Mouse (Mus musculus) kidney, adult 2 months (tissue): Measurements from ENCODE around the gene Yipf3. TPM values are rescaled to one million over a fixed set of nuclear protein-coding genes. Genes with fewer than 3 reads are reported as not detected.

Experiments used
- DNase-seq: peaks from one replicate; pipeline ENCODE4 v3.0.0; 2021
- H3K27ac ChIP-seq: fragments of 200-500 bp; 2 replicates; pipeline ENCODE4 v1.5.1; 2012; ENCODE audit warnings: low read depth, low read length, control low read depth, inconsistent platforms; ENCODE audit not compliant: insufficient read depth
- H3K27me3 ChIP-seq: fragments of 200-500 bp; replicated peaks from 2 replicates; pipeline ENCODE4 v1.6.1; 2012; ENCODE audit warnings: mild to moderate bottlenecking, moderate library complexity, low read length, inconsistent platforms; ENCODE audit not compliant: control insufficient read depth, insufficient read depth
- H3K36me3 ChIP-seq: fragments of 200-500 bp; 2 replicates; pipeline ENCODE4 v1.6.1; 2012; ENCODE audit warnings: mild to moderate bottlenecking, moderate library complexity, low read length, inconsistent platforms; ENCODE audit not compliant: control insufficient read depth, insufficient read depth
- H3K4me1 ChIP-seq: fragments of 200-500 bp; 2 replicates; pipeline ENCODE4 v1.6.1; 2011; ENCODE audit warnings: low read length; ENCODE audit not compliant: control insufficient read depth, insufficient read depth
- H3K4me3 ChIP-seq: fragments of 200-500 bp; 2 replicates; pipeline ENCODE4 v1.5.1; 2011; ENCODE audit warnings: mild to moderate bottlenecking, low read depth, low read length, control low read depth; ENCODE audit not compliant: insufficient read depth
- CTCF ChIP-seq: fragments of 200-500 bp; conservative IDR thresholded peaks from 2 replicates; pipeline ENCODE4 v1.5.1; 2011; ENCODE audit warnings: low read depth, mild to moderate bottlenecking, control low read depth, low read length, moderate library complexity, mixed read lengths; ENCODE audit not compliant: insufficient read depth, insufficient read length
- POLR2A ChIP-seq: fragments of 200-500 bp; IDR thresholded peaks from one replicate; pipeline ENCODE4 v1.6.1; 2011; ENCODE audit warnings: low read depth, low read length, control low read depth
- WGBS: fragments of 180-500 bp; shearing (Covaris S2); methylation state at CpG from one replicate; pipeline ENCODE4 v1.1.7; 2018; 5-methylcytosine and 5-hydroxymethylcytosine counted together
- polyA plus RNA-seq: library from polyadenylated mRNA; depleted of rRNA; stranded (reverse); fragments of >200 nt; gene quantifications from 2 replicates; pipeline ENCODE4 v1.2.3, GENCODE M21; 2012

The Yipf3 gene
- polyA plus RNA-seq, 1 experiment: 246 TPM

GRCm38 (mm10) chr17:46265918-46266618 lies 18.2 kb downstream of the Yipf3 start:
- 0 out of 2 replicates have a peak, but pooled peaks cover 6% of the 10 kb centered on the region for H3K4me1 ChIP-seq
- DNase-seq: peak; percentile 83
- no peaks in the 10 kb centered on the region; the same call in 1 of the 2 replicates for H3K36me3 ChIP-seq
- TF ChIP-seq POLR2A (no peak), CTCF (peak; percentile 86)
- H3K27ac ChIP-seq: no peak overlapping the region
- 20% methylated on average over 14 of the region's 14 CpGs for WGBS
- H3K27me3 ChIP-seq: no peaks in the 10 kb centered on the region
- no peak overlapping the region for H3K4me3 ChIP-seq

DNA sequence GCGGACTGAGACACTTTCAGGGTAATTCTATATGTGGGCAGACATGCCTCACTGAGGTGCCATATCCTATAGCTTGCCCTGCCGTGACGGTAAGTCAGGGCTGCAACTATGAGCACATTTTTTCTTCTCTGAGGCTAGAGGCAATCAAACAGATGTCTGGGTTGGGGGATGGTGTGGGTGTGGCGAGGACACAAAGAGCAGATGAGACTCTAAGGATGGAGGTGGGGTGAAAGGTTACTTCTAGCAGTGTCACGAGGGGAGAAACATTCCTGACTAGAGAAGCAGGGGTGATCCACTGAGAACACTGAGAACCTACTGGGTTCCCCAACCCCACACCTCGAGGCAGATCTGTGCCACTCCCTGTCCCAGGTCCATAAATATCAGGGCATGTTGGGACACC lies 19.1 kb downstream of the Yipf3 start:
- Histone ChIP-seq H3K4me3 (no peak overlapping the region), H3K36me3 (no peaks in the 10 kb centered on the region; the same call in 1 of the 2 replicates), H3K27me3 (no peaks in the 10 kb centered on the region), H3K27ac (no peak overlapping the region), H3K4me1 (0 out of 2 replicates have a peak, but pooled peaks cover 6% of the 10 kb centered on the region)
- 66% methylated on average over 6 of the region's 6 CpGs for WGBS
- DNase-seq: no peak
- TF ChIP-seq POLR2A (no peak), CTCF (no peak)

DNA sequence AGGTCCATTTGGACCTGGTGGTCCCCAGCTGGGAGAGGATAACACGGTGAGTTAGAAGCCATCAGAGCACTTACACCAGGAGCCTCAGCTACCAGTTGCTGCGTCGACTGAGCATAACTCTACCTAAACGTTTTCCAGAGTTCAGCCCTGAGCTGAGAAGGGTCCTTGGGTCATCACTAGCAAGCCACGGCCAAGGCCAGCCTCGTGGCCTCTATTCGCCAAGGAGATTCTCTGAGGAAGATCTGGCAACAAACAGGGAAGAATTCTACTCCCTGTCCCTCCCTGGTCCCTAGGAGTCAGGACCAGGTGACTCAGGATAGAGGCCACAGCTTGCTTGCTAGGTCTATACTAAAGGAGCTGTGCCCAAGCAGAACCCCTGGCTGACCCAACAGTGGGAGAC lies 19.6 kb downstream of the Yipf3 start:
- no peak for TF ChIP-seq CTCF
- no peak for TF ChIP-seq POLR2A
- no peaks in the 10 kb centered on the region; the same call in 1 of the 2 replicates for H3K36me3 ChIP-seq
- no peak for DNase-seq
- H3K4me1 ChIP-seq: 0 out of 2 replicates have a peak, but pooled peaks cover 6% of the 10 kb centered on the region
- no peaks in the 10 kb centered on the region for H3K27me3 ChIP-seq
- H3K4me3 ChIP-seq: no peak overlapping the region
- no peak overlapping the region for H3K27ac ChIP-seq
- 78% methylated on average over 7 of the region's 7 CpGs for WGBS

DNA sequence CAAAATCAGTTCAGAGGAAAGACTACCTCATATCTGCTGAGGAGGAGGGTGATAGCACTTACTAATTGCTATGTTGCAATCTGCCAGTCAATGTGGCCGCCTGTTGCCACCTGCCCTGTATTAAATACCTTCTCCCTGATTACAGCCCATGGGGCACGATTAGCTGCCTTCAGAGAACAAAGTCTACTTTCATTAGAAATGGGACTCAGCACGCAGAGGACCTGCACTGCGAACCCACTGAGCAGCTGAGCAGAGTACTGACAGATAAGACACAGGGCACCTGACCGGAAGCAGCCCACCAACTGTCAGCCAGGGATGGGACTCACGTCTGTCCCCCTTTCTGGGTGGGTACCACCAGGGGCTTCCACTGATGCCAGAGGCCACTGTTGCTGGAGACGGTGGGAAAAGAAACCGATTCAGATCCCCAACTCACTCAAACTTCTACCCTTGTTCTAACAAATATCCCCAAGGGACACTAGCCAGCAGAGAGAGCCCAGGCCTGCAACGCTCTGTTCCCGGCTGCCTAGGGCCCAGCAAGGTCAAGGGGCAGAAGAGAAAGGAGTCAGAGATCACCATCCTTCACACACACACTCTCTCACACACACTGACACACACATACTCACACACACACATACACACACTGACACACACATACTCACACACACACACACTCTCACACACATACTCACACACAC lies 20.3 kb downstream of the Yipf3 start:
- Histone ChIP-seq H3K27me3 (no peaks in the 10 kb centered on the region), H3K4me3 (no peak overlapping the region), H3K4me1 (0 out of 2 replicates have a peak, but pooled peaks cover 6% of the 10 kb centered on the region), H3K36me3 (no peaks in the 10 kb centered on the region; the same call in 1 of the 2 replicates), H3K27ac (no peak overlapping the region)
- TF ChIP-seq POLR2A (no peak), CTCF (no peak)
- 63% methylated on average over 10 of the region's 10 CpGs for WGBS
- DNase-seq: no peak

DNA sequence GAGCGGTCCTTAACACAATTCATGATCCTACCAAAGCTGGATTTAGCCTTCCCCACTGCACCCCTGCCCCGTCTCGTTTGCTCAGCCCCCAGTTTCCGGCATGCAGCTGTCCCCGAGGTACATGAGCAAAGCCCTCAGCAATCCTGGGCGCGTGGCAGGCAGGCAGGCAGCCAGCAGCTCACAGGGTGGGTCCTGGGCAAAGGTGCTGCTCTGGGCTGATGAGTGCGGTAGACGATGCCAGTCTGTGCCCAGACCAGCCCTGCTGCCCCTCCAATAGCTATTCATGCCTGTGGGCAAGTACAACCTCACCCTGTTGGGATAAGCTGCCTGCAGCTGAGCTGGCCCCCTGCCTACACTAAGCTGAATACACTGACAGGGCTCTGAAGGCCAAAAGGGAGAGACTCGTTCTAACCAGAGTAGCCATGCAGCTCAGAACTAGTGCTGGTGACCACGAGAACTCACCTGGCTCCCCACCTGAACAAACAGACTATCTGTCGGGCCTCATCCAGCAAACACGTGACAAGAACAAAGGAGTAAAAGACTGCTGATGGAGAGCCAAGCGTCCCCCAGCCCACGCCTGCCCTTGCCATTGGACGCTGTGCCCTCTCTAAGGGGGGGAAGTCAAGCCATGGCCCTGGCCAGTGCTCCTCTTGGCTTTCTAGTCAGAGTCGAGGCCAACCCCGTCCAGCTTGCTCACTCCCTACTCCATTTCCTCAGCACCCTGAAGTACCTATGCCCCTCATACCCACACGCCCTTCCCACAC lies 22.1 kb downstream of the Yipf3 start:
- Histone ChIP-seq H3K27me3 (no peaks in the 10 kb centered on the region), H3K36me3 (no peaks in the 10 kb centered on the region), H3K4me1 (0 out of 2 replicates have a peak, but pooled peaks cover 6% of the 10 kb centered on the region), H3K27ac (no peak overlapping the region), H3K4me3 (no peak overlapping the region)
- 69% methylated on average over 19 of the region's 19 CpGs for WGBS
- TF ChIP-seq POLR2A: no peak
- TF ChIP-seq CTCF: no peak
- peak; percentile 70 for DNase-seq

- WGBS: 96% methylated on average over 2 of the region's 2 CpGs
- no peaks in the 10 kb centered on the region for H3K27me3 ChIP-seq
- no peak overlapping the region for H3K4me3 ChIP-seq
- H3K27ac ChIP-seq: no peak overlapping the region
- TF ChIP-seq CTCF (no peak), POLR2A (no peak)
- 0 out of 2 replicates have a peak, but pooled peaks cover 3% of the 10 kb centered on the region for H3K4me1 ChIP-seq
- no peaks in the 10 kb centered on the region for H3K36me3 ChIP-seq
- no peak for DNase-seq
These were observed 24.2 kb downstream of the Yipf3 start for GRCm38 (mm10) chr17:46272058-46272457.
